Mouse (Mus musculus) embryonic facial prominence, embryonic 12.5 days (tissue): Measurements from ENCODE around the gene Wbp1l. TPM values are rescaled to one million over a fixed set of nuclear protein-coding genes. Genes with fewer than 3 reads are reported as not detected.

ENCODE experiments used
- ATAC-seq: fragments of 200-750 bp; cut with Nextera tagmentation; 2 replicates; pipeline ENCODE4 v1.8.0; 2017; ENCODE audit not compliant: insufficient number of reproducible peaks, insufficient read depth, low FRiP score, low TSS enrichment
- H3K27ac ChIP-seq: fragments of 300-500 bp; sonication (generic); 2 replicates; pipeline ENCODE4 v1.5.1; 2016; ENCODE audit warnings: mild to moderate bottlenecking
- H3K27me3 ChIP-seq: fragments of 300-500 bp; sonication (generic); 2 replicates; pipeline ENCODE4 v1.6.1; 2016; ENCODE audit warnings: mild to moderate bottlenecking, moderate library complexity
- H3K36me3 ChIP-seq: fragments of 300-500 bp; sonication (generic); 2 replicates; pipeline ENCODE4 v1.6.1; 2016; ENCODE audit warnings: mild to moderate bottlenecking
- H3K4me1 ChIP-seq: fragments of 300-500 bp; sonication (generic); 2 replicates; pipeline ENCODE4 v1.6.1; 2016
- H3K4me2 ChIP-seq: fragments of 300-500 bp; sonication (generic); replicated peaks from 2 replicates; pipeline ENCODE4 v1.6.1; 2016; ENCODE audit warnings: mild to moderate bottlenecking, moderate library complexity
- H3K4me3 ChIP-seq: fragments of 300-500 bp; sonication (generic); 2 replicates; pipeline ENCODE4 v1.5.1; 2016; ENCODE audit warnings: mild to moderate bottlenecking
- H3K9ac ChIP-seq: fragments of 300-500 bp; sonication (generic); 2 replicates; pipeline ENCODE4 v1.6.1; 2016; ENCODE audit warnings: mild to moderate bottlenecking, moderate library complexity
- H3K9me3 ChIP-seq: fragments of 300-500 bp; sonication (generic); 2 replicates; pipeline ENCODE4 v1.6.1; 2016; ENCODE audit warnings: mild to moderate bottlenecking, moderate library complexity
- WGBS: fragments of 180-500 bp; shearing (Covaris S2); methylation state at CpG from one replicate; pipeline ENCODE4 v1.1.7; 2016; 5-methylcytosine and 5-hydroxymethylcytosine counted together
- polyA plus RNA-seq: library from polyadenylated mRNA; unstranded; fragments of >200 nt; fragmentation: Nextera tagmentation; extraction: Ambion mirVana; gene quantifications from 2 replicates; pipeline ENCODE4 v1.2.1, GENCODE M21; 2016

Wbp1l gene
- polyA plus RNA-seq, 1 experiment from 2014 or later = 52.5 TPM

- no peak overlapping the region for H3K9ac ChIP-seq
- peaks cover 8% of the 10 kb centered on the region; the same call in 1 of the 2 replicates for H3K4me1 ChIP-seq
- H3K36me3 ChIP-seq = no peaks in the 10 kb centered on the region
- H3K4me2 ChIP-seq = no peak overlapping the region
- ATAC-seq = no peak
- WGBS = 68% methylated on average over 11 of the region's 11 CpGs
- peaks cover 8% of the 10 kb centered on the region; the same call in 1 of the 2 replicates for H3K27me3 ChIP-seq
- H3K9me3 ChIP-seq = no peaks in the 10 kb centered on the region
- H3K4me3 ChIP-seq = no peak overlapping the region
- no peak overlapping the region for H3K27ac ChIP-seq
Observed at GRCm38 (mm10) chr19:46667300-46667699, 68.4 kb downstream of the Wbp1l start.

- Histone ChIP-seq H3K4me3 (no peak overlapping the region), H3K27ac (no peak overlapping the region), H3K4me1 (peaks cover 7% of the 10 kb centered on the region; the same call in 1 of the 2 replicates), H3K36me3 (no peaks in the 10 kb centered on the region), H3K9me3 (no peaks in the 10 kb centered on the region), H3K4me2 (no peak overlapping the region), H3K9ac (no peak overlapping the region), H3K27me3 (peaks cover 8% of the 10 kb centered on the region; the same call in 1 of the 2 replicates)
- 83% methylated on average over 10 of the region's 10 CpGs for WGBS
- no peak for ATAC-seq
Observed at GRCm38 (mm10) chr19:46668263-46668662, 69.4 kb downstream of the Wbp1l start.

- Histone ChIP-seq H3K4me3 (no peak overlapping the region), H3K27me3 (peaks cover 8% of the 10 kb centered on the region; the same call in 1 of the 2 replicates), H3K4me1 (peaks cover 7% of the 10 kb centered on the region; the same call in 1 of the 2 replicates), H3K27ac (no peak overlapping the region), H3K4me2 (no peak overlapping the region), H3K36me3 (no peaks in the 10 kb centered on the region), H3K9ac (no peak overlapping the region), H3K9me3 (no peaks in the 10 kb centered on the region)
- WGBS = 89% methylated on average over 5 of the region's 5 CpGs
- no peak for ATAC-seq
Observed at GRCm38 (mm10) chr19:46669802-46670201, 70.9 kb downstream of the Wbp1l start.

GRCm38 (mm10) chr19:46670691-46671090 lies 71.8 kb downstream of the Wbp1l start:
- Histone ChIP-seq H3K4me2 (no peak overlapping the region), H3K9me3 (no peaks in the 10 kb centered on the region), H3K27me3 (peaks cover 8% of the 10 kb centered on the region; the same call in 1 of the 2 replicates), H3K4me3 (no peak overlapping the region), H3K27ac (no peak overlapping the region), H3K36me3 (no peaks in the 10 kb centered on the region), H3K9ac (no peak overlapping the region), H3K4me1 (peaks cover under 1% of the 10 kb centered on the region; the same call in 1 of the 2 replicates)
- WGBS = 17% methylated on average over 13 of the region's 13 CpGs
- ATAC-seq = peak; percentile 41; the same call in 1 of the 2 replicates

- ATAC-seq = no peak
- Histone ChIP-seq H3K27ac (no peak within 1 kb of the TSS), H3K9ac (no peak within 1 kb of the TSS), H3K4me3 (no peak within 1 kb of the TSS), H3K4me1 (no peaks in the 10 kb centered on the region), H3K36me3 (no peaks in the 10 kb centered on the region), H3K27me3 (peaks cover 8% of the 10 kb centered on the region; the same call in 1 of the 2 replicates), H3K9me3 (no peaks in the 10 kb centered on the region), H3K4me2 (no peak within 1 kb of the TSS)
- 59% methylated on average over 5 of the region's 5 CpGs for WGBS
Observed at GRCm38 (mm10) chr19:46672766-46673418, 74.0 kb downstream of the Wbp1l start, which contains the start of gene Cyp17a1. Cyp17a1 (minus strand) TSS chr19:46673172.

GRCm38 (mm10) chr19:46675641-46676040 lies 76.8 kb downstream of the Wbp1l start:
- Histone ChIP-seq H3K27ac (no peak overlapping the region), H3K4me3 (no peak overlapping the region), H3K27me3 (peaks cover 8% of the 10 kb centered on the region; the same call in 1 of the 2 replicates), H3K36me3 (no peaks in the 10 kb centered on the region), H3K9ac (no peak overlapping the region), H3K4me2 (no peak overlapping the region), H3K9me3 (no peaks in the 10 kb centered on the region), H3K4me1 (no peaks in the 10 kb centered on the region; the same call in 1 of the 2 replicates)
- ATAC-seq = no peak
- WGBS = 75% methylated on average over 3 of the region's 3 CpGs

- Histone ChIP-seq H3K4me1 (no peaks in the 10 kb centered on the region; the same call in 1 of the 2 replicates), H3K27ac (no peak overlapping the region)
- 65% methylated on average over 12 of the region's 12 CpGs for WGBS
Observed at GRCm38 (mm10) chr19:46679720-46680383, 81.0 kb downstream of the Wbp1l start.

GRCm38 (mm10) chr19:46689460-46690372 lies 90.8 kb downstream of the Wbp1l start, which contains the start of gene Borcs7:
Borcs7 (plus strand) TSS chr19:46689906.
- Histone ChIP-seq H3K27me3 (no peaks in the 10 kb centered on the region), H3K36me3 (0 out of 2 replicates have a peak, but pooled peaks cover 3% of the 10 kb centered on the region), H3K27ac (peak within 1 kb of the TSS; percentile 60; the same call in 1 of the 2 replicates), H3K9ac (peak within 1 kb of the TSS; percentile 77), H3K4me3 (peak within 1 kb of the TSS; percentile 58), H3K9me3 (no peaks in the 10 kb centered on the region), H3K4me1 (0 out of 2 replicates have a peak, but pooled peaks cover 5% of the 10 kb centered on the region), H3K4me2 (peak within 1 kb of the TSS; percentile 51)
- 3% methylated on average over 44 of the region's 44 CpGs for WGBS
- ATAC-seq = peak; percentile 93

More at GRCm38 (mm10) chr19:46679720-46680383, 81.0 kb downstream of the Wbp1l start:
- H3K4me2 ChIP-seq = no peak overlapping the region
- H3K9ac ChIP-seq = no peak overlapping the region
- ATAC-seq = no peak
- H3K9me3 ChIP-seq = no peaks in the 10 kb centered on the region
- no peak overlapping the region for H3K4me3 ChIP-seq
- H3K36me3 ChIP-seq = no peaks in the 10 kb centered on the region
- H3K27me3 ChIP-seq = no peaks in the 10 kb centered on the region

- WGBS = 78% methylated on average over 11 of the region's 11 CpGs
- Histone ChIP-seq H3K9ac (peak overlapping the region; percentile 77), H3K4me1 (0 out of 2 replicates have a peak, but pooled peaks cover 5% of the 10 kb centered on the region), H3K27me3 (no peaks in the 10 kb centered on the region), H3K36me3 (0 out of 2 replicates have a peak, but pooled peaks cover 3% of the 10 kb centered on the region), H3K4me3 (peak overlapping the region; percentile 58), H3K27ac (peak overlapping the region; percentile 60; the same call in 1 of the 2 replicates), H3K9me3 (no peaks in the 10 kb centered on the region), H3K4me2 (peak overlapping the region; percentile 51)
- no peak for ATAC-seq
Observed at GRCm38 (mm10) chr19:46690387-46690786, 91.5 kb downstream of the Wbp1l start.

- H3K4me2 ChIP-seq = no peak overlapping the region
- 75% methylated on average over 2 of the region's 2 CpGs for WGBS
- H3K36me3 ChIP-seq = 0 out of 2 replicates have a peak, but pooled peaks cover 3% of the 10 kb centered on the region
- H3K4me1 ChIP-seq = 0 out of 2 replicates have a peak, but pooled peaks cover 5% of the 10 kb centered on the region
- no peak overlapping the region for H3K9ac ChIP-seq
- H3K9me3 ChIP-seq = no peaks in the 10 kb centered on the region
- no peaks in the 10 kb centered on the region for H3K27me3 ChIP-seq
- no peak for ATAC-seq
- no peak overlapping the region for H3K4me3 ChIP-seq
- H3K27ac ChIP-seq = no peak overlapping the region
Observed at GRCm38 (mm10) chr19:46691078-46691477, 92.2 kb downstream of the Wbp1l start.

GRCm38 (mm10) chr19:46693146-46693545 lies 94.3 kb downstream of the Wbp1l start:
- no peak overlapping the region for H3K27ac ChIP-seq
- H3K9me3 ChIP-seq = no peaks in the 10 kb centered on the region
- 0 out of 2 replicates have a peak, but pooled peaks cover 5% of the 10 kb centered on the region for H3K4me1 ChIP-seq
- H3K4me2 ChIP-seq = no peak overlapping the region
- no peak overlapping the region for H3K9ac ChIP-seq
- no peak for ATAC-seq
- WGBS = 81% methylated on average over 4 of the region's 4 CpGs
- no peaks in the 10 kb centered on the region for H3K27me3 ChIP-seq
- H3K36me3 ChIP-seq = 0 out of 2 replicates have a peak, but pooled peaks cover 3% of the 10 kb centered on the region
- no peak overlapping the region for H3K4me3 ChIP-seq
